Mouse (Mus musculus): ENCODE data around the gene Ovol3. TPM values are rescaled to one million over a fixed set of nuclear protein-coding genes. Genes with fewer than 3 reads are reported as not detected.
A peak's percentile ranks its signal among the peaks of the same experiment; 100 is the strongest.

Gene Ovol3
- polyA plus RNA-seq, 1 experiment, result not detected

GRCm38 (mm10) chr7:30197592-30198129 is 37.9 kb downstream of the Ovol3 start:
- H3K4me3 ChIP-seq (ENCODE audit: insufficient read depth, low read length), result no peak overlapping the region
- TF ChIP-seq CTCF (IDR thresholded peaks at IDR 0.05; ENCODE audit: low read depth, low read length) (no peak), POLR2A (IDR thresholded peaks at IDR 0.05; ENCODE audit: borderline replicate concordance, low read depth, low read length) (no peak)
- no peak overlapping the region for H3K27ac ChIP-seq (ENCODE audit: insufficient read depth, low read depth, low read length)
- H3K4me1 ChIP-seq (ENCODE audit: control insufficient read depth, insufficient read depth, low read length), result peaks cover 23% of the 10 kb centered on the region

GRCm38 (mm10) chr7:30196171-30196570 is 39.4 kb downstream of the Ovol3 start:
- TF ChIP-seq CTCF (IDR thresholded peaks at IDR 0.05; ENCODE audit: low read depth, low read length), result no peak
- TF ChIP-seq POLR2A (IDR thresholded peaks at IDR 0.05; ENCODE audit: borderline replicate concordance, low read depth, low read length), result no peak
- Histone ChIP-seq H3K4me1 (ENCODE audit: control insufficient read depth, insufficient read depth, low read length) (peaks cover 23% of the 10 kb centered on the region), H3K4me3 (ENCODE audit: insufficient read depth, low read length) (no peak overlapping the region), H3K27ac (ENCODE audit: insufficient read depth, low read depth, low read length) (no peak overlapping the region)

- H3K4me1 ChIP-seq (ENCODE audit: control insufficient read depth, insufficient read depth, low read length), result peaks cover 23% of the 10 kb centered on the region
- TF ChIP-seq POLR2A (IDR thresholded peaks at IDR 0.05; ENCODE audit: borderline replicate concordance, low read depth, low read length) (no peak), CTCF (IDR thresholded peaks at IDR 0.05; ENCODE audit: low read depth, low read length) (no peak)
- H3K27ac ChIP-seq (ENCODE audit: insufficient read depth, low read depth, low read length), result no peak overlapping the region
- 0 out of 2 replicates have a peak overlapping the region, but pooled peaks have one; percentile 9 for H3K4me3 ChIP-seq (ENCODE audit: insufficient read depth, low read length)
These were observed 40.1 kb downstream of the Ovol3 start for GRCm38 (mm10) chr7:30195461-30195860.

GRCm38 (mm10) chr7:30194884-30195283 is 40.6 kb downstream of the Ovol3 start:
- Histone ChIP-seq H3K27ac (ENCODE audit: insufficient read depth, low read depth, low read length) (peak overlapping the region; percentile 91), H3K4me3 (ENCODE audit: insufficient read depth, low read length) (peak overlapping the region; percentile 66), H3K4me1 (ENCODE audit: control insufficient read depth, insufficient read depth, low read length) (peaks cover 23% of the 10 kb centered on the region)
- TF ChIP-seq POLR2A (IDR thresholded peaks at IDR 0.05; ENCODE audit: borderline replicate concordance, low read depth, low read length) (no peak), CTCF (IDR thresholded peaks at IDR 0.05; ENCODE audit: low read depth, low read length) (no peak)

- TF ChIP-seq CTCF (IDR thresholded peaks at IDR 0.05; ENCODE audit: low read depth, low read length) (no peak), POLR2A (IDR thresholded peaks at IDR 0.05; ENCODE audit: borderline replicate concordance, low read depth, low read length) (no peak)
- H3K4me3 ChIP-seq (ENCODE audit: insufficient read depth, low read length), result peak overlapping the region; percentile 66
- H3K4me1 ChIP-seq (ENCODE audit: control insufficient read depth, insufficient read depth, low read length), result peaks cover 23% of the 10 kb centered on the region
- peak overlapping the region; percentile 91 for H3K27ac ChIP-seq (ENCODE audit: insufficient read depth, low read depth, low read length)
These were observed 41.3 kb downstream of the Ovol3 start for GRCm38 (mm10) chr7:30194101-30194831.

- H3K27ac ChIP-seq (ENCODE audit: insufficient read depth, low read depth, low read length), result no peak overlapping the region; the same call in 1 of the 2 replicates
- no peak for TF ChIP-seq CTCF (IDR thresholded peaks at IDR 0.05; ENCODE audit: low read depth, low read length)
- no peak for TF ChIP-seq POLR2A (IDR thresholded peaks at IDR 0.05; ENCODE audit: borderline replicate concordance, low read depth, low read length)
- peaks cover 23% of the 10 kb centered on the region for H3K4me1 ChIP-seq (ENCODE audit: control insufficient read depth, insufficient read depth, low read length)
These were observed 41.9 kb downstream of the Ovol3 start for GRCm38 (mm10) chr7:30193581-30194100.

GRCm38 (mm10) chr7:30193013-30193412 is 42.5 kb downstream of the Ovol3 start:
- TF ChIP-seq CTCF (IDR thresholded peaks at IDR 0.05; ENCODE audit: low read depth, low read length) (no peak), POLR2A (IDR thresholded peaks at IDR 0.05; ENCODE audit: borderline replicate concordance, low read depth, low read length) (no peak)
- peak overlapping the region; percentile 66 for H3K4me3 ChIP-seq (ENCODE audit: insufficient read depth, low read length)
- H3K27ac ChIP-seq (ENCODE audit: insufficient read depth, low read depth, low read length), result no peak overlapping the region
- H3K4me1 ChIP-seq (ENCODE audit: control insufficient read depth, insufficient read depth, low read length), result peaks cover 23% of the 10 kb centered on the region

More at GRCm38 (mm10) chr7:30193581-30194100, 41.9 kb downstream of the Ovol3 start:
- peak overlapping the region; percentile 66 for H3K4me3 ChIP-seq (ENCODE audit: insufficient read depth, low read length)

GRCm38 (mm10) chr7:30192088-30192487 is 43.4 kb downstream of the Ovol3 start:
- H3K27ac ChIP-seq (ENCODE audit: insufficient read depth, low read depth, low read length), result no peak overlapping the region
- H3K4me3 ChIP-seq (ENCODE audit: insufficient read depth, low read length), result no peak overlapping the region
- TF ChIP-seq CTCF (IDR thresholded peaks at IDR 0.05; ENCODE audit: low read depth, low read length) (no peak), POLR2A (IDR thresholded peaks at IDR 0.05; ENCODE audit: borderline replicate concordance, low read depth, low read length) (no peak)
- H3K4me1 ChIP-seq (ENCODE audit: control insufficient read depth, insufficient read depth, low read length), result peaks cover 23% of the 10 kb centered on the region

- Histone ChIP-seq H3K27ac (ENCODE audit: insufficient read depth, low read depth, low read length) (no peak overlapping the region), H3K4me3 (ENCODE audit: insufficient read depth, low read length) (no peak overlapping the region), H3K4me1 (ENCODE audit: control insufficient read depth, insufficient read depth, low read length) (peaks cover 5% of the 10 kb centered on the region)
- TF ChIP-seq POLR2A (IDR thresholded peaks at IDR 0.05; ENCODE audit: borderline replicate concordance, low read depth, low read length) (no peak), CTCF (IDR thresholded peaks at IDR 0.05; ENCODE audit: low read depth, low read length) (no peak)
These were observed 46.4 kb downstream of the Ovol3 start for GRCm38 (mm10) chr7:30189116-30189491.
